Mouse (Mus musculus): ENCODE results near the gene Ralb. TPM values are rescaled to one million over a fixed set of nuclear protein-coding genes. Genes with fewer than 3 reads are reported as not detected.

Gene Ralb
- polyA plus RNA-seq, 1 experiment = 26.0 TPM

- no peak overlapping the region for H3K4me2 ChIP-seq (ENCODE audit: low read depth)
- no peak overlapping the region for H3K4me3 ChIP-seq
- no peaks in the 10 kb centered on the region for H3K27me3 ChIP-seq (ENCODE audit: control insufficient read depth, insufficient read depth, insufficient read length)
- TF ChIP-seq POLR2A (IDR thresholded peaks at IDR 0.05; ENCODE audit: insufficient read length, low read depth) = no peak
- no peak for TF ChIP-seq MAX (IDR thresholded peaks at IDR 0.05; ENCODE audit: low read depth)
- no peak for TF ChIP-seq TCF3 (IDR thresholded peaks at IDR 0.05; ENCODE audit: insufficient read length, low read depth)
- TF ChIP-seq POLR2AphosphoS2 (IDR thresholded peaks at IDR 0.05; ENCODE audit: insufficient read length, low read depth) = no peak
- no peak for TF ChIP-seq CEBPB (IDR thresholded peaks at IDR 0.05; ENCODE audit: insufficient read depth, poor library complexity, severe bottlenecking)
- no peak for TF ChIP-seq REST (IDR thresholded peaks at IDR 0.05; ENCODE audit: insufficient read depth, insufficient read length)
- TF ChIP-seq E2F4 (IDR thresholded peaks at IDR 0.05; ENCODE audit: insufficient read depth) = no peak
- TF ChIP-seq TCF12 (IDR thresholded peaks at IDR 0.05; ENCODE audit: insufficient read depth, poor library complexity, severe bottlenecking) = no peak
- no peak for TF ChIP-seq USF1 (IDR thresholded peaks at IDR 0.05; ENCODE audit: low read depth)
- TF ChIP-seq MYOD1 (IDR thresholded peaks at IDR 0.05; ENCODE audit: control insufficient read depth in 1 of 3, insufficient read length in 2 of 3, low read depth in 2 of 3) = no peak
- TF ChIP-seq SRF (IDR thresholded peaks at IDR 0.05; ENCODE audit: control insufficient read depth, insufficient read length, low read depth) = no peak
- TF ChIP-seq MYOG (IDR thresholded peaks at IDR 0.05; ENCODE audit: control insufficient read depth in 1 of 3, insufficient read depth in 1 of 3, insufficient read length in 2 of 3, low read depth in 2 of 3) = no peak
- no peaks in the 10 kb centered on the region for H3K79me2 ChIP-seq (ENCODE audit: control insufficient read depth, insufficient read depth)
- H3K36me3 ChIP-seq (ENCODE audit: control insufficient read depth, insufficient read depth) = no peaks in the 10 kb centered on the region
- no peak overlapping the region for H3ac ChIP-seq (ENCODE audit: control insufficient read depth, insufficient read length)
These were observed 38.7 kb upstream of the Ralb start for GRCm38 (mm10) chr1:119543316-119543715.

DNA sequence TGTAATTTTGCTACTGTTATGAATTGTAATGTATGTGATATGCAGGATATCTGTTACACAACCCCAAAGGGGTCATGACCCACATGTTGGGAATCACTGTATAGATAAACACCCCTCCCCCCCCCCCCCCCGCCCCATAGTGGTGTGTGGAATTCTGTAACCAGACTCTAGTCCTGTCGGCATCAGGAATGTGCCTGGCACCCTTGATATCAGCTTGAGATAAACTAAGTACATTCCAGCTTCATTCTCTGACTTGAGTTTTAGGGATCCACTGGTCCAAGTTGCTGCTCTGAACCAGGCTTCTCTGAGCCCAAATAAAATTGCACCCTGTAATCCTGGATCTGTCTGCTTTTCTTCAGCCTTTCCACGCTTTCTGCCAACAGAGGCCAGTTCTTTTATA, 37.0 kb upstream of the Ralb start:
- H3ac ChIP-seq (ENCODE audit: control insufficient read depth, insufficient read length) = no peak overlapping the region
- TF ChIP-seq CEBPB (IDR thresholded peaks at IDR 0.05; ENCODE audit: insufficient read depth, poor library complexity, severe bottlenecking) = no peak
- TF ChIP-seq TCF3 (IDR thresholded peaks at IDR 0.05; ENCODE audit: insufficient read length, low read depth) = no peak
- TF ChIP-seq REST (IDR thresholded peaks at IDR 0.05; ENCODE audit: insufficient read depth, insufficient read length) = no peak
- no peak for TF ChIP-seq MYOG (IDR thresholded peaks at IDR 0.05; ENCODE audit: control insufficient read depth in 1 of 3, insufficient read depth in 1 of 3, insufficient read length in 2 of 3, low read depth in 2 of 3)
- TF ChIP-seq SRF (IDR thresholded peaks at IDR 0.05; ENCODE audit: control insufficient read depth, insufficient read length, low read depth) = no peak
- TF ChIP-seq USF1 (IDR thresholded peaks at IDR 0.05; ENCODE audit: low read depth) = no peak
- TF ChIP-seq MYOD1 (IDR thresholded peaks at IDR 0.05; ENCODE audit: control insufficient read depth in 1 of 3, insufficient read length in 2 of 3, low read depth in 2 of 3) = no peak
- TF ChIP-seq POLR2AphosphoS2 (IDR thresholded peaks at IDR 0.05; ENCODE audit: insufficient read length, low read depth) = no peak
- no peak for TF ChIP-seq TCF12 (IDR thresholded peaks at IDR 0.05; ENCODE audit: insufficient read depth, poor library complexity, severe bottlenecking)
- TF ChIP-seq MAX (IDR thresholded peaks at IDR 0.05; ENCODE audit: low read depth) = no peak
- no peak for TF ChIP-seq POLR2A (IDR thresholded peaks at IDR 0.05; ENCODE audit: insufficient read length, low read depth)
- TF ChIP-seq E2F4 (IDR thresholded peaks at IDR 0.05; ENCODE audit: insufficient read depth) = no peak
- no peaks in the 10 kb centered on the region for H3K79me2 ChIP-seq (ENCODE audit: control insufficient read depth, insufficient read depth)
- H3K27me3 ChIP-seq (ENCODE audit: control insufficient read depth, insufficient read depth, insufficient read length) = no peaks in the 10 kb centered on the region
- H3K36me3 ChIP-seq (ENCODE audit: control insufficient read depth, insufficient read depth) = no peaks in the 10 kb centered on the region
- H3K4me3 ChIP-seq = no peak overlapping the region
- peak overlapping the region; percentile 20 for H3K4me2 ChIP-seq (ENCODE audit: low read depth)

DNA sequence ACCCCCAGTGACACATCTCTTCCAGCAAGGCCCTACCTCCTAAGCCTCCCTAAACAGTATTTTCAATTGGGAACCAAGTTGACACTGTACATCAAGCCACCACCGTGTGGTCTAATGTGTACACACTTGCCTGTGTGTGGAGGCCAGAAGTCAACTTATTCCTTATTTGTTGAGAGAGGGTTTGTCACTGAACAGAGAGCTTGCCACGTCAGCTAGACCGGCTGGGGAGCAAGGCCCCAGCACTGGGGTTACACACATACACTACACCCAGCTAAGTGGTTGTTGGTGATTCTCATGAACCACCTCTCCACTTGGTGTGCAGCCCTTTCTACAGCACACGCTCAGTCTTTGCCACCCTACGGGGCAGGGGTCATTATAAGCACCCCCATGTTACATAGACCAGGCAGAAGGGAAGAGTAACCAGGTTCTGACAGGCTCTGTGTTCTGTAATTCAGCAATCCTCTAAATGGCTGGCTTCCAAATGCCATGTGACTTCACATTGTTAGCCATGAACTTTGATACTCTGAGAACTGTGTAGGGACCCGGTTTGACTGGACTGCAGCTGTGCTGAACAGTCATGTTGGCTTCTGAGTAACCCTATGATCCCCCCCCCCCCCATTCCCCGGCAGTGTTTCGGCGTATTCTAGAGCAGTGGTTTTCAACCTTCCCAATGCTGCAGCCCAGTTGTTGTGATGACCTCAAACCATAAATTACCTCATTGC, 36.4 kb upstream of the Ralb start:
- Histone ChIP-seq H3K79me2 (ENCODE audit: control insufficient read depth, insufficient read depth) (no peaks in the 10 kb centered on the region), H3K4me2 (ENCODE audit: low read depth) (peak overlapping the region; percentile 22), H3K36me3 (ENCODE audit: control insufficient read depth, insufficient read depth) (no peaks in the 10 kb centered on the region), H3K27me3 (ENCODE audit: control insufficient read depth, insufficient read depth, insufficient read length) (no peaks in the 10 kb centered on the region), H3ac (ENCODE audit: control insufficient read depth, insufficient read length) (no peak overlapping the region), H3K4me3 (no peak overlapping the region)
- peak; percentile 49 to 92 (median 85) for TF ChIP-seq MYOD1 (IDR thresholded peaks at IDR 0.05; ENCODE audit: control insufficient read depth in 1 of 3, insufficient read length in 2 of 3, low read depth in 2 of 3)
- TF ChIP-seq MYOG (IDR thresholded peaks at IDR 0.05; ENCODE audit: control insufficient read depth in 1 of 3, insufficient read depth in 1 of 3, insufficient read length in 2 of 3, low read depth in 2 of 3) = peak in 1 of 3 experiments; percentile 50
- TF ChIP-seq POLR2AphosphoS2 (IDR thresholded peaks at IDR 0.05; ENCODE audit: insufficient read length, low read depth) = no peak
- TF ChIP-seq USF1 (IDR thresholded peaks at IDR 0.05; ENCODE audit: low read depth) = peak; percentile 72
- no peak for TF ChIP-seq E2F4 (IDR thresholded peaks at IDR 0.05; ENCODE audit: insufficient read depth)
- peak; percentile 8 for TF ChIP-seq SRF (IDR thresholded peaks at IDR 0.05; ENCODE audit: control insufficient read depth, insufficient read length, low read depth)
- peak; percentile 7 for TF ChIP-seq TCF12 (IDR thresholded peaks at IDR 0.05; ENCODE audit: insufficient read depth, poor library complexity, severe bottlenecking)
- TF ChIP-seq POLR2A (IDR thresholded peaks at IDR 0.05; ENCODE audit: insufficient read length, low read depth) = no peak

DNA sequence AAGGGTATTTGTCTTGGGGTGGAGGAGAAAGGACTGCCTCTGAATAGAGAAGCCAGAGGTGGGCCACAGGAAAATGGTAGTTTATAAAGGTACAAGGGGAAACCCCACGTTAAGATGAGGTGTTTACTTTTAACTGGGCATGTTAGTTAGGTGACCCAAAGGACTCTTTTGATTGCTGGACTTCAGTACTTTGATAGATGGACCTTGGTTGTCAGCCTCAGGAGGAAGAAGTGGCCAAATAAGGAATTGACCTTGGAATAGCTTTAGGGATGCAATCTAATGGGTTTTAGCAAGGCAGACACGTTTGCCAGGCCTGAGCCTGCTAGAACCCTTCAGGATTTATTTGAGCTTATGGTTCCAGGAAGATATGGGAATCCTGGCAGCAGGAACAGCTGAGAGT, 34.7 kb upstream of the Ralb start:
- no peaks in the 10 kb centered on the region for H3K79me2 ChIP-seq (ENCODE audit: control insufficient read depth, insufficient read depth)
- no peak overlapping the region for H3ac ChIP-seq (ENCODE audit: control insufficient read depth, insufficient read length)
- no peak overlapping the region for H3K4me2 ChIP-seq (ENCODE audit: low read depth)
- TF ChIP-seq SRF (IDR thresholded peaks at IDR 0.05; ENCODE audit: control insufficient read depth, insufficient read length, low read depth) = peak; percentile 86
- no peak for TF ChIP-seq E2F4 (IDR thresholded peaks at IDR 0.05; ENCODE audit: insufficient read depth)
- no peak overlapping the region for H3K4me3 ChIP-seq
- H3K27me3 ChIP-seq (ENCODE audit: control insufficient read depth, insufficient read depth, insufficient read length) = no peaks in the 10 kb centered on the region
- no peaks in the 10 kb centered on the region for H3K36me3 ChIP-seq (ENCODE audit: control insufficient read depth, insufficient read depth)

DNA sequence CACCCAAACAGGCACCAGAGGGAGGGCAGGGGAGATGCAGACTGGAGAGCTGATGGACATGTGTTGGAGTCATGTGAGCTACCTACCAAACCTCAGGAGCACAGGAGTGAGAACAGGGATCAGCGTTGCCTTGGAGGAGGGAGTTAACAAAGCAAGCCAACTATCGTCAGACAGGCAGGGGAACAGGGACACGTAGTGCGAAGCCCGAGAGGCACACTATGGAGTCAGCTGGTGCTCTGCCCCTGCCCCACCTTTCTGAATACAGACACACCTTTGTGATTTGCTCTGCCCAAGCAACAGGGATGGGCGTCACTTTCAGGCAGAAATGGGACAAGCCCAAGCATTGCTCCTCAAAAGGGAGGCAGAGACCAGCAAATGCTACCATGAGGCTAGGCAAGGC, 33.1 kb upstream of the Ralb start:
- Histone ChIP-seq H3K27me3 (ENCODE audit: control insufficient read depth, insufficient read depth, insufficient read length) (no peaks in the 10 kb centered on the region), H3K79me2 (ENCODE audit: control insufficient read depth, insufficient read depth) (no peaks in the 10 kb centered on the region), H3K4me2 (ENCODE audit: low read depth) (no peak overlapping the region), H3K36me3 (ENCODE audit: control insufficient read depth, insufficient read depth) (no peaks in the 10 kb centered on the region), H3ac (ENCODE audit: control insufficient read depth, insufficient read length) (no peak overlapping the region), H3K4me3 (no peak overlapping the region)
- TF ChIP-seq MYOD1 (IDR thresholded peaks at IDR 0.05; ENCODE audit: control insufficient read depth in 1 of 3, insufficient read length in 2 of 3, low read depth in 2 of 3) (no peak), TCF3 (IDR thresholded peaks at IDR 0.05; ENCODE audit: insufficient read length, low read depth) (no peak), TCF12 (IDR thresholded peaks at IDR 0.05; ENCODE audit: insufficient read depth, poor library complexity, severe bottlenecking) (no peak), CEBPB (IDR thresholded peaks at IDR 0.05; ENCODE audit: insufficient read depth, poor library complexity, severe bottlenecking) (no peak), SRF (IDR thresholded peaks at IDR 0.05; ENCODE audit: control insufficient read depth, insufficient read length, low read depth) (no peak), MAX (IDR thresholded peaks at IDR 0.05; ENCODE audit: low read depth) (no peak), REST (IDR thresholded peaks at IDR 0.05; ENCODE audit: insufficient read depth, insufficient read length) (no peak), USF1 (IDR thresholded peaks at IDR 0.05; ENCODE audit: low read depth) (no peak), E2F4 (IDR thresholded peaks at IDR 0.05; ENCODE audit: insufficient read depth) (no peak), POLR2A (IDR thresholded peaks at IDR 0.05; ENCODE audit: insufficient read length, low read depth) (no peak), POLR2AphosphoS2 (IDR thresholded peaks at IDR 0.05; ENCODE audit: insufficient read length, low read depth) (no peak)

All from myocyte (in vitro differentiated cells).